Mouse (Mus musculus) inflammation-experienced regulatory T-cells, adult 6 months (primary cell): ENCODE data around the gene Pi4k2a. TPM values are rescaled to one million over a fixed set of nuclear protein-coding genes. Genes with fewer than 3 reads are reported as not detected.
A peak's percentile ranks its signal among the peaks of the same experiment; 100 is the strongest.

ENCODE experiments used
- ATAC-seq: one replicate; pipeline ENCODE4 v1.8.0; 2017
- polyA plus RNA-seq, 3 experiments: library from polyadenylated mRNA; unstranded; fragments of 100-300 nt; shearing (Covaris generic); gene quantifications; one replicate each; pipeline ENCODE4 v1.2.1; 2017

The Pi4k2a gene
- polyA plus RNA-seq, result 10 to 100 TPM in 2 of 3 experiments, 1 to 10 TPM in 1; 8.1 to 16.7 (median 11.9) TPM

- peak; percentile 94 for ATAC-seq
Measured at GRCm38 (mm10) chr19:42089748-42090595, at the start of gene Pi4k2a. TSS of gene Pi4k2a (plus strand) at chr19:42090470.

- no peak for ATAC-seq
Measured at GRCm38 (mm10) chr19:42043988-42044387, 46.3 kb upstream of the Pi4k2a start.

DNA sequence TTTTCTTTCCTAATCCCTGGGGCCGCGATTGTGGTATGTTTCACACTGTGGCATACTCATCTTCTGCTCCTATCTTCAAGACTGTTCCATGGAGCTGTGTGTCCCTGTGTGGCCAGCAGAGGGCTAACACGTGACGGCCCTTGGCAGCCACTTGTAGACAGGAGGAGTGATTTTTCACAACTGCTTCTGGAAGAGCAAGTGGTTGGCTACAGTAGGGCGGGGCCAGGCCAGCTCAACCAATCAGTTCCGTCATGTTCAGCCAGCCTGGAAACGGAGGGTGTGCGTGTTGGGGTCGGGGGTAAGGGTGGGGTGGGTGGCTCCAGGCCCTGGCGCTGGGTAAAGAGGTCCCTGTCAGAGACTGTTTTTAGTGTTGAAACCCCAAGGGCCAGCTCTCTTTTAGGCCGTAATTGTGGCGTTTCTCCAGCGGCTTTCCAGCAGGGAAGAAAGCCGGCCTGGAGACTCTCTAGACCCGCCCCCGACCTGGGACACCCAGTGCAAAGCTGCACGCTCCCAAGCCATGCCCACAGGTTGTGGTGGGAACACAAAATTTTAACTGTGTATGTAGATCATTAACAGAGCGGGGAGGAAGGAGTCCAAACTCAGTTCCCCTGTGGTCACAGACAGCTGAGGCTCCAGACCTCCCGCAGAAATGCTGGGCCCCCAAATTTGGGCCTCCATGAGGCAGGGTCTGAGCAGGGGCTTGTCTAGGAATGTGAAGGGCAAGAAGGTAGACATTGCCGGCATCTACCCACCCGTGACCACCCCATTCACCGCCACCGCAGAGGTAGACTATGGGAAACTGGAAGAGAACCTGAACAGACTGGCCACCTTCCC is 44.8 kb upstream of the Pi4k2a start, which contains the start of gene Hoga1:
Gene Hoga1, plus strand, starts transcription at position 342 of the 834 bp plus-strand sequence.
- ATAC-seq, result no peak

DNA sequence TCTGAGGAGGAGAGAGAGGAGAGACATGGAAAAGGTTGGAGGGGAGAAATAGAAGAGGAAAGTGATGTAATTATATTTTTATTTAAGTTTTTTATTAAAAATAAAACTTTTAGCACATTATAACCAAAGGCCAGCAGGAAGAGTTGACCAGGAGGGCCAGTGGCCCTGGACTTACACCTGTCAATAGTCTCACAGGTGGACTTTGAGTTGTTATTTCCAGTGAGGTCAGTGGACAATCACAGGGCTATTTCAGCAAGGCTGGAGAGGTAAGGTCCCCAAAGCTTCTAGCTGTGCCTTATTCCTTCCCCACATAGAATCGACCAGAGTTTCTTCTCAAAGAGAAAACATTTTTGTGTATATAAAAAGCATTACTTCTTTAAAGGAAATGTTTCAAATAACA is 40.0 kb upstream of the Pi4k2a start:
- no peak for ATAC-seq

DNA sequence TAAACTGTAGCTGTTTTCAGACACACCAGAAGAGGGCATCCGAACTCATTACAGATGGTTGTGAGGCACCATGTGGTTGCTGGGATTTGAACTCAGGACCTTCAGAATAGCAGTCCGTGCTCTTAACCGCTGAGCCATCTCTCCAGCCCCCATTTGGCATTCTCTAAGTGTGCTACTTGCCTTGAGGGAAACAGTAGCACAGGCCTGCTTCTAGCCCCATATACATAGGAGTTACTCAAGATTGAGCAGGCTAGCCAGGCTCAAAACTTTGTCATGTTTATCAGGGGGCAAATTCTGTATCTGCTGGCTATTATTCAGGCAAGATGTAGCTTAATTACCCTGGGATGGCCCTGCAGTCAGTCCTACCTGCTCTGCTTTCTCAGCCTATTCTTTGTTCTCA is 38.9 kb upstream of the Pi4k2a start:
- ATAC-seq, result no peak

DNA sequence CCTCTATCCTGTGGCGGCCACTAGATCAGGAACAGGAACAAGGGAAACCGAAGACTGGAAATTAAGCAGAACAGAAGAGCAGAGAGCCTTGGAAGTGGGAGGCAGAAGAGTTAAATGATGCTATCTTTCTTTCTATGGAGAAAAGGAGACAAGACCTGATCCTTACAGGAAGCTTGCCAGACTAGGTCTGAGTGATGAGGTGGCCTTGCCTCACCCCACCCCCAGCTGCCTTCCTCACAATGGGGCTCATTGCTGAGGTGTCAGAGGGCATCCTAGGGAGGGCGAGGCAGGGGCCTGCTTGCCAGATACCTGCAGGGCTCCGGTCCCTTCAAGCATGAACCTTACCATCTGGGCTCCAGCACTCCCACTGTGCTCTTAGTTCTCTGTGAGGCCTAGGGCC is 38.3 kb upstream of the Pi4k2a start, which contains the start of gene 4933411K16Rik:
Gene 4933411K16Rik, plus strand, starts transcription at position 301 of the 400 bp plus-strand sequence.
- no peak for ATAC-seq

GRCm38 (mm10) chr19:42054255-42054654 is 36.0 kb upstream of the Pi4k2a start:
- ATAC-seq, result no peak

DNA sequence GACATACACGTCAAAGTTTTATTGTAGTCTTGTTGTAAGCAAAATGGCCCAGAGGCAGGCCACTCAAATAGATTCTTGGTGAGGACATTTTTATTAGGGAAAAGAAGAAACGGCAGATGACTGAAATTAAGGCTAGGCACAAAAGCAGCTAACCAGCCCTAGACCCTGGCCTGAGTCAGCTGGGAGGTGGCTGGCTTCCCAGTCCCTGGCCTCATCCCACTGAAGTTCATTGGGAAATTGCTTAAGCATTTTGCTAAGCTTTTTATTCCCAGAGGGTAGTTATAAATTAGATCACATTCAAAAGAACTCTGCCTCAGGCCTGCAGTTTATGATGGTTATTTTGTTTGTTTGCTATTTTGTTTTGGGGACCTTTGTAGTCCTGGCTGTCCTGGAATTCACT is 34.4 kb upstream of the Pi4k2a start:
- no peak for ATAC-seq

DNA sequence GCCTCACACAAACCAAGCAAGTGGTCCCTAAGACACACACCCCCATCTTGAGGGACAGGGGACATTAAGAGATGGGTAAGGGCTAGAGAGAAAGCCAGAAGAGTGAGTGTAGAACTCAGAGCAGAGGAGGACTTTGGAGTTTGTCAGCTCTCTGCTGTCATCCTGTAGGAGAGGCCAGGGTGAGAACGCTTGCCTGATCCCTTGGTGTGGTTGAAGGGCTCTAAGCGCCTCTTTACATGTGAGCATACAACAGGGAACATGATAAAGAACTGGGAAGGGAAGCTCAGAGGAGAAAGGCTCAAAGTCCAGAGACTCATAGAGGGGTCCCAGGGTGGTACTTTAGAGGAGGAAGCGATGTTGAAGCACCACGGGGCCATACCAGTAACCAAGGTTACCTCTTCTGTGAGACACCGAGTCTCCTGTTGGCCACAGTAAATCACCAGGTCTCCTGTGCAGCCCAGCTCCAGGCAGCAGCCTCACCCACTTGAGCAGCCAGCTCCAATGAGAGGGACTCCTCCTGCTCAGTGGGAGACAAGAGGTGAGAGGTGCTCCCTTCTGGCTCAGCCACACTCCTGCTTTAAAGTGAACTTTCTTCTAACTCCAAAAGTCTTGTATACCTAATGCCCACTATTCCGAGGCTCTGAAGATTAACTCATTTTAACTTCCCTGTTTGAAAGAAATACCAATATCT is 33.4 kb upstream of the Pi4k2a start:
- ATAC-seq, result no peak

DNA sequence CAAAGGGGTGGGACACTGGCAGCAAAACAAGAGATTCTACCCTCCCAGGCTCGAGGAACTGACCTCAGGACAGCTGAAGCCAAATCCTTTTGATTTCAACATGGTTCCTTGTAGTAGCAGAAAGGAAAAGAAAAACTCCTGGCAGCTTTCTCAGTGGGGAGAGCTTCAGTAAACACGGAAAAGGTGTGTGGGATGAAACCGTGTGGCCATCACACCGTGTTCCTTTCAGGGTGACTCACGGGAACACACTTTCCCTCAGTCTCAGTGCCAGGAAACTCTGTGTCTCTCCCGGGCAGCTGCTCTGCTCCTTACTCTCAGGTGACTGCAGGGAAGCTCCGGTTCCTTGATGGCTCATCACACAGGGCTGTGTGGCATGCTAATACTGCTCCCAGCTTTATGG is 31.8 kb upstream of the Pi4k2a start:
- no peak for ATAC-seq

- no peak for ATAC-seq
Measured at GRCm38 (mm10) chr19:42061443-42061842, 28.8 kb upstream of the Pi4k2a start.

GRCm38 (mm10) chr19:42068441-42069240 is 21.6 kb upstream of the Pi4k2a start:
- ATAC-seq, result no peak

- ATAC-seq, result no peak
Measured at GRCm38 (mm10) chr19:42069241-42069525, 21.1 kb upstream of the Pi4k2a start.

DNA sequence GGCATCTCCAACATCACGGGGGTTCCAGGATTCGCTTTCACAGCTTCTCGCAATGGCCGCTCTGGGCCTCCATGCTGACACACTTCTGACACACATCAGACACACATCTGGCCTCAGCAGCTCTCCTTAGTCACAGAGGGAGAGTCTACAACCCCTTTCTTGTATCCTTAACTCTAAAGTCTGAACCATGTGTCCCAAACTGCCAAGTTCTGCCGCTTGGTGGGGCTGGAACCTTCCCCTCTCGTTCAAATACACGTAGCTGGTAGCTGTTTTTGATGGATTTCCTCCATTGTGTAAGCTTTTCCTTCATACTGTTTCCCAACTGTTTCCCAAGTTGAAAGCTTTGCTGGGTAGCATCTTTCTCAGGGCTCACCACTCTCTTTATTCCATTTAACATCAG is 19.0 kb upstream of the Pi4k2a start:
- ATAC-seq, result no peak

GRCm38 (mm10) chr19:42071886-42072608 is 18.2 kb upstream of the Pi4k2a start:
- ATAC-seq, result no peak

DNA sequence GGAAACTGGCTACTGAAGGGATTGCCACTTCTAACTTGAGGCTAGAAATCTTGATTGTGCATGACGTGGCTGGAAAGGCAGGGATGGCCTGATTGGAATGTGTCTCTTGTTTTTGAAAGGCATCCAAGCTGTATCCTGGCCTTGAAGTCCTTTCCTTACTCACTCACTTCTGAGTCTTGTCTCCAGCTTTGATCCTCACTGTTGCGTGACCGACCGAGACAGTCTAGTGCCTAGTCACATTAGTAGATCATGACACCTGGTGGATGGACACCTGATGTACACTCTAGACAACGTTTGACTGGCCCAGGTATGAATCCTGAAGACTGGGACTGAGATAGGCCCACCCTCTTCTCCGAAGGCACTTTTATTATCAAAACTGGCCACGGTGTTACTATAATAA is 17.5 kb upstream of the Pi4k2a start:
- no peak for ATAC-seq

- no peak for ATAC-seq
Measured at GRCm38 (mm10) chr19:42075051-42075450, 15.2 kb upstream of the Pi4k2a start.

GRCm38 (mm10) chr19:42075992-42076391 is 14.3 kb upstream of the Pi4k2a start:
- no peak for ATAC-seq

DNA sequence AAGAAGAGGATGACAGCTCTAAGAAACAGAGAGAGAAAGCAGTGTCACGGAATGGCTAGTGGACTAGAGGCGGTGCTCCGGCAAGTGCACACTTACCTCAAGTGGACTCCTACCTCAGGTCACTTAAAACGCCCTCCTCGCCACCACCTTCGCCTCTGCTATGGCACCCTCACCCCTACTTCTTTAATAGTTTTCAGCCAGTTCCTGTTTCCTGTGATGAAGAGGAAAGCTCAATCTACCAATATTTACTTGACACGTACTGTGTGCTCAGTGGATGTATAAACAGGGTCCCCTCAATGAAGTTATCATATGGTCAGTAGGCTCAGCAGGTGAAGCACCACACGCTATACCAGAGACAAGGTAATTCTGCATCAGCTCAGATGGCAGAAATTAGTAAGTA is 11.7 kb upstream of the Pi4k2a start:
- no peak for ATAC-seq

DNA sequence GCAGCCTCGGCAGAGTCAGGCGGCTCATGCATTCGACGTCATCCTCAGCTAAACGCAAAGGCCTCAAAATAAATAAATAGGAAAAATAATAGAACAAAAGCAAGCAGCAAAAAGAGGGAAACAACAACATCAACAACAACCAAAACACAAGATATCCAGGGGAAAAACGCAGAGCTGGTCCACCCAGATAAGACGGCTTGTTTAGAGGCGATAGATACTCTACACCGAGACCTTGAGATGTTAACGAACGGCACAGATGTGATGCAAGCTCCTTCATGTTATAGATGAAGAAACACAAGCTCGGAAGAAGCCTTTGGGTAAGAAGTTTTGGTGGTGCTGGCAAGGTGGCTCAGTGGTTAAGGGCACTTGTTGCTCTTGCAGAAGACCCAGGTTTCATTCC is 11.3 kb upstream of the Pi4k2a start:
- no peak for ATAC-seq

DNA sequence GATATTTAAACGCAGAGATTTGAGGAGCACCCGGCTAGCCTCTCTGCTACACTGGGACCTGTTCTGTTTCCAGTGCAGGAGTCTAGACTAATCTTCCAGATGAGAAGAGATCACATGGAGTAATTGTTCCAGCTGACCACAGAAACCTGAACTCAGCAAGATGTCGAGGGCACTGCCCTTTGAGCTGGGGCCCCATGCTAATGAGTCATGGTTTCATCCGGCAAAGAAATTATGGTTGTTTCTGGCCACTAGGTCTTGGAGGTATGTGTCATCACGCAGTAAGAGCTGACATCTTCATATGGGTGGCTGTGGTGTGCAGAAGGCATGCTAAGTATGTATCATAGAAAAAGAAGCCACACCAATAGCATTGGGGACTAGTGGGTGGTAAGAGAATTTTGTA is 10.3 kb upstream of the Pi4k2a start:
- no peak for ATAC-seq

DNA sequence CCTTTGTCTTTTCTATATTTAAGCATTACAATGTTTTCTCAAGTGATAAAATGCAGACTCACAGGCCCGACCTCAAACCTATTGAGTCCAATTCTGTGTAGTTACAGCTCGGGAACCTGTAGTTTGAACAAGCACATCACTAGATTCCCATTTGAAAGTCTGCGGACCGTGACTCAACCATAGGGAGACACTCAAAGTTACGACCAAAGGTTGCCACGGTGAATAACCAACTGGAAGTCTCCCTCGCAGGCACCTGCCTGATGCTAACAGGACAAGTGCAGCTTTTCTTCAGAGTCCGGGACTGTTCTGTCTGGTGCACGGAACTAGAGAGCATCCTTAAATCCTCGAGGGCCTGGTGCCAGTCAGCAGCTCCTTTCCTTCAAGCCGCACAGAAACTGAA is 9.8 kb upstream of the Pi4k2a start:
- ATAC-seq, result no peak
